Mouse (Mus musculus) left cerebral cortex, postnatal 4 days (tissue): Measurements from ENCODE around the gene Thsd7a. TPM values are rescaled to one million over a fixed set of nuclear protein-coding genes. Genes with fewer than 3 reads are reported as not detected.

Experiments used
- DNase-seq: peaks from one replicate; pipeline ENCODE4 v3.0.0-alpha.2; 2022
- intact Hi-C: fragments of 180-260 bp; cut with DNase I; formaldehyde crosslinking; loops from one replicate; pipeline ENCODE4 v1.15.1; 2025
- total RNA-seq, 2 experiments: library from RNA; stranded (reverse); gene quantifications; 2 replicates each; pipeline ENCODE4 v1.2.3; 2021

Thsd7a gene
- total RNA-seq, 2 experiments from 2014 or later: 42.6 to 46.4 TPM

DNA sequence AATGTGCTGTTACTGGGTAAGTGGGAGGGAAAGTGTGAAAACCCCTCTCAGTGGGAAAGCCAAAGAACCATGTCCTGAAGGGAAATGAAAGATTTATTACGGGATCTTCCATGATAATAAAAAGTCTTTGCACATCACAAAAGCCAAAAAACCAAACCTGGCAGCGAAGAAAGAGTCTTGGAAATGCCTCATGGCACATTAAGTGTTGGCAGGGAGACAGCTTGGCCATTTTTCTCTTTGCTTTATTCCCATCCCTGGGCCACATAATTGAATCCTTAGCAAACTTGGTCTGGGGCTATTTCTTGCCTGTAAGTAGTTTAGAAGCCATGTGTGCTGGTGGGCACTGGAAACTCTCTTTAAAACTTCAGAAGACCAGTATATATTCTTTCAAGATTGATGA is 344.8 kb downstream of the Thsd7a start:
- DNase-seq: peak; percentile 13
- intact Hi-C loops: no loop called here

DNA sequence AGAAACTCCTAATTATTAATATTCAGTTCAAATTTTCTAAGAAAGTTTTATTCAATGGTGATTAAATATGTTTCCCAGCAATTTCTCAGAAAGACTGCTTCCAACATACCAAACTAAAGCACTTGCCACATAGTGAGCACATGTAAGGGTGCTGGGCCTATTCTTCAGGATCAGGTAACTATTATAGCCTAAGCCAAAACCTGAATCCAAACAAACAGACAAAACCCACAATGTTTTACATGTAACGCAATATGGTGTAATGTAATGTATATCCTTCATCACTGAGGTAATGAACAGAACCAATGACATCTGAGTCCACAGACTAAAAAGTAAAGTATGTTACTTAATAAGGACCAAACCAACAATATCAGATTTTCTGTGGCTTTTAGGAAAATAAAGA is 346.2 kb downstream of the Thsd7a start:
- intact Hi-C loops: no loop called here
- DNase-seq: no peak

DNA sequence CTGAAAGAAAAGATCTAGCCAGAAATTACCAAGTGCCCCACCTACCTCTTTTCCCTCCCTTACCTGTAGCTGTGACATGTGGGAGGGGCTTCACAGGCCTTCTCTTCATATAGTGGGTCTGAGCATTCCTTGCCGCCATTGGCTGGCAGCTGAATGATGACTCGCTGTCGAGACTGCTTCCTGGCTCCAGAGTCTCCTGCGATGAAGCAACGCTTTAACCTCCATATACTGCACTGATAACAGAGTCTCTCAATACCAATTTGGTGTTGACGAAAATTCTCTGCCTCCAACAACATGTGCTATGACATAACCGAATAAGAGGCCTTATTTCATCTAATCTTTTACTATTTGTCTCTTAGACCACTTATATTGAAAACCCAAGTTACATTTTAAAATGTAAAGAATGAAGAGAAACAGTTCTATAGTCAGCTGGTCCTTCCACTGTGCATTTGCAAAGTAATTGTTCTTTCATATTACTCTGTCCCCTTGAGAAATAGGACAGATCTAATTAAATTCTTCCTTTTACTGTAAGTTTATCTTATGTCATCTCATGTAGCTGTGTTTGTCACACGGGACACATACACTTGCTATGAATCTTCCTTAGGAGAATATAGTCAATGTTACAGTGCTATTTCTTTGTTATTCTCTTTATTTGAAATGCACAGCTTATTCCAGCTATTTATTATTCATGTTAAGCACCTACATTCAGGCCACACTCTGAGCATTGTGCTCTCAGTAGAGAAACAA is 351.3 kb downstream of the Thsd7a start:
- intact Hi-C loops: no loop called here
- DNase-seq: no peak

DNA sequence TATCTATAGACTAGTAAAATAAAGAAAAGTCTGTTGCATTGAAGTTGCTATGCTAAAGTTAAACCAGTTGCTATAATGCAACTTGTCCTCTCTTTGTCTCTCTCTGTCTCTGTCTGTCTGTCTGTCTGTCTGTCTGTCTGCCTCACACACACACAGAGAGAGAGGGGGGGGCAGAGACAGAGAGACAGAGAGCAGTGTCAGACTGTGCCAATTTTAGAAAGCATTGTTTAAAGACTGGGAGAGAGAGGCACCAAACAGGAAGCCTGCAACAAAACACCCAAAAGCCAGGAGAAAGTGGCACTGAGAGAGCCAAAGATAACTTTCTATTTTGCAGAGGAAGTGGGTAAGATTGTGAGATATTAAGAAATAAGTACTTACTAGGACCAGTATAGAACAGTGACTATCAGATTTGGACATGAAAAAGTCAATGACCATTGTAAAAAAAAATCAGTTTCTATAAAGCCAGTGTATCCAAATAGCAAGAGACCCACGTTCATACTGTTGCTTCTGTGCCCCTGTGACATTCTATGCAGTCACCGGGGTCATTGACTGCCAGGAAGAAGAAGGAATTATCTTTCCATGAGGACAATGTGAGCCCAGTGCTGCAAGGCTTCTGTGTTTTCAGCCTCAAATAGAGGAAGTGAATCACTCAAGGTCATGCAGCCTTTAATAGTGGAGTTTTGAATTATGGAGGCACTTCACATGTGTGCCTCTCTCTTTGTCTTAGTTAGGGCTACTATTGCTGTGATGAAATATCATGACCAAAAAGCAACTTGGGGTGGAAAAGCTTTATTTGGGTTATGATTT is 355.4 kb downstream of the Thsd7a start:
- DNase-seq: no peak
- intact Hi-C loops: no loop called here

DNA sequence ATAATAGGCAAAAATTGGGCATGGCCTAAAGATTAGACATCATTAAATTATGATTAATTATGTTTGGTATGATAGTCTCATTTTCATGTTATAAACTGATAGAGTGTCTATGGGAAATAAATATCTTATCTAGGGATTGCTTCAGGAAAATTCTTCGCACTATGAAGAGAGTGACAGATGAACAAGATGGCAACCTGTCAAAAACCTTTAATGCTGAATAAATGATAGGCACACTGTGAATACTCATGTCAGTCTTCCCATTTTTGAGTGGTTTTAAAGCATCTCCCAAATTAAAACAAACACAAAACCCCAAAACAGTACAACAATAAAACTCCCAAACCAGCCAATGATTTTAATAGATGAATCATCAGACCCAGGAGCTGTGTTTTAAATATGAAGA is 362.5 kb downstream of the Thsd7a start:
- DNase-seq: no peak
- intact Hi-C loops: no loop called here

DNA sequence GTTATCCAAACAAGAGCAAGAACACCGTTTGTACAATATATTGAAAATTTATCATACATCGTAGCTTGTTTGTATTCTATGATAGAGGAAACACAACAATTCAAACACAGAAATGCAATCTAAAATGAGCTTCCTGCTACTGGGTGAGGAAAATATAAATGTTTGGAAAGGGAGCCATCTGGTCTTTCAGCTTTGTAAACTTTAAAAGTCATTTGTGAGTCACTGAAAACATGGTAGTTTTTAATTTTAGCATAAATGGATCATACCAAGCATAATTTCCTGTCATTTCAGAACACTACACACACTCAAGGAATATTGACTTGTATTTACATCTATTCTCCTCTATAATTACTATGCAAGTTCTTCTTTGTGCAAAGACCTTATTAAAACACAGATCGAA is 363.6 kb downstream of the Thsd7a start:
- intact Hi-C loops: no loop called here
- no peak for DNase-seq

DNA sequence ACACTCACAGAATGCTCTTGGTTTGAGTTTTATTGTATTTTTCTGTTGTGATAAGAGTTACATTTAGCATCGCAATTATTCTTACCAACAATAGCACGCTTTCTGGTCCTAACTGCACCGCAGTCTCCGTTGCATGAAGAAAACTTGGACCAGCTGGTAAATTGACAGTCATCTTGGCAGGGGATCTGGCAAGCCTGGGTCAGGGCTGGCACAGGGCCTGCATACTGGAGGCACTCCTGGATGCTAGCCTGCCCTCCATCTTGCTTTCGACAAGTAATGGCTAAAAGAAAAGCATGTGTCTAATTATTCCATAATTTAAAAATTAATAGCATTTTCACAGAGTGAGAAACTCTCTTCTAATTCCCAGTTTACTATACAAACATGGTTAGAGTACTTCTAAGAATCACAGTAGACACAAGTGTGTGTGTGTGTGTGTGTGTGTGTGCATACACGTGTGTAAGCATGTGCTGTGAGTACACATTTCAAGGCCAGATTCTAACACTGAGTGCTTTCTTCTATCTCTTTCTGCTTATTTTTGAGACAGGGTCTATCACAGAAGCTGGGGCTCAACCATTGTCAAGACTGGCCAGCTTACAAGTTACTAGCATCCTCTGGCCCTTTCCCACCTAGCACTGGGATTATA is 368.0 kb downstream of the Thsd7a start:
- DNase-seq: peak; percentile 96
- intact Hi-C loops: no loop called here

DNA sequence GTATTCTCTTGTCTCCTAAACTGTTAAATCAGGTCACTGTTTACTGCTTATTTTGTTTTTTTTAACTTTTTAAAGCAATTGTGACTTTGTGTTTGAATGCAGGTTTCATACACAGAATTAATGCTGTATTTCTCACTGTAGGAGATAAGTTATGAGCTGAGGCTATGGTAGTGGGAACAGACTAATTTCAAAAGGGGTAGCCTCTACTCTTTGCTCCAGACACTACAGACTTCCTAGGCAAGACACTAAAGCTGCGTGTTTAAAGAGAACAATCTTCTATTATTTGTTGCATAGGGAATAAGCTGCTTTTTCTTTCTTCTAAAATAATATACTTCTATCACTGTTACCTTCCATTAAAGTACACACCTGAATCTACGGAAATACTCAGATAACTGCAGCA is 368.5 kb downstream of the Thsd7a start:
- intact Hi-C loops: no loop called here
- no peak for DNase-seq

DNA sequence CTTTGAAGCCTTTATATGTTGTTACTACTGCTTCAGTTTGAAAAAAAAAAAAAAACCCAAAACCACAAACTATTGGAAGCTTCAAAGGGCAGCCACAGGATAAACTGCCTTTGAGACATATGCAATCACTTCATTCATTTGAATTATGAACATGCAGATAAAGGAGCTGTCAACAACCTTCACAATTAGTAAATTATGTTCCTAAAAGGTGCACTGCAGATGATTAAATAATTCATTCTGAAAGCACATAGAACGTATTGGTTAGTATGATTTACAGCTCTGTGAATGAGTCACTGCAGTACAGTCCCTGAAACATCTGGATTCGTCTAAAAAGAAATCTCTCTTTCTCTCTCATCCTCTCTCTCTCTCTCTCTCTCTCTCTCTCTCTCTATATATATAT is 390.5 kb downstream of the Thsd7a start:
- intact Hi-C loops: no loop called here
- no peak for DNase-seq

DNA sequence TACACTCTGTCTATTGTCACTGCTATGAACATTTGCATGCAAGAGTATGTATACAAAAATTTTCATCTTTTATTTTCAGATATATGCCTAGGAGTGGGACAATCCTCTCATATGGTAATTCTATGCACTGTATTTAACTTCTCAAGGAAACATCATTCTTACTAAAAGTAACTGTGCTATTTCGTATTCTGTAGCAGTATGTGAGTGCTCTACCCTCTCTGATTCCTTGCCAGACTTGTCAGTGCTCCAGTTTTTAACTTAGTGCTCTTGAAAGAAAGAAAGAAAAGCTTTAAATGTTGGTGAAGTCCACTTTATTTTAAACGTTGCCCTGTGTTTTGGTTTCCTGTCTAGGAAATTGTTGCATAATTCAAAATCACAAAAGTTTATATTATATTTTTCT is 395.6 kb downstream of the Thsd7a start:
- intact Hi-C loops: loop anchor here (5.0 kb wide), 1 partner anchor 394 kb away; the partner anchor contains the start of gene Thsd7a
- DNase-seq: no peak

DNA sequence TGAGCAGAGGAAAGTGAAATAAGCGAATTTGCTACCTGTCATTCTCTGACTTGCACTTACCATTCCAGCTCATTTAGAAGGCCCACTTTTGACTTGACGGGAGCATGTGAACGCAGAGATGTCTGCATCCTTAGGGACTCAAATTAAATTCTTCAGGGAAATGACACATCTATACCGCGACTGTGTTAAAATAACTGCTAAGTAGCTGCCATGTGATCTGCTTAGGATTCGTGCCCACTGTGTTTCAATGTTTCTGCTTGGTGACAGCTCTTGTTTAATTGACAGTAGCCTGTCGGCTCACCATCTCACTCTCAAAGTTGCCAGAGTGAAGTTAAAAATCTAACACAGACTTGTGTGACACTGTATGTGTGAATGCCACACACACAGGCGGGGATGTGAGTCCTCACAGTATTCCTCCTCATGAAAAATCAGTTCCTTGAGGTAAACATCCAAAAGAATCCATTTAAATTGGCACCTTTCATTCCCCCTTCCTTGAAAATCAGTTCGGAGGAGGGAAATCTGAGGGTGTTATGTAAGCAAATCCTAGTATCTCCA is 397.0 kb downstream of the Thsd7a start:
- no peak for DNase-seq
- intact Hi-C loops: loop anchor here (5.0 kb wide), 1 partner anchor 395 kb away; the partner anchor contains the start of gene Thsd7a

DNA sequence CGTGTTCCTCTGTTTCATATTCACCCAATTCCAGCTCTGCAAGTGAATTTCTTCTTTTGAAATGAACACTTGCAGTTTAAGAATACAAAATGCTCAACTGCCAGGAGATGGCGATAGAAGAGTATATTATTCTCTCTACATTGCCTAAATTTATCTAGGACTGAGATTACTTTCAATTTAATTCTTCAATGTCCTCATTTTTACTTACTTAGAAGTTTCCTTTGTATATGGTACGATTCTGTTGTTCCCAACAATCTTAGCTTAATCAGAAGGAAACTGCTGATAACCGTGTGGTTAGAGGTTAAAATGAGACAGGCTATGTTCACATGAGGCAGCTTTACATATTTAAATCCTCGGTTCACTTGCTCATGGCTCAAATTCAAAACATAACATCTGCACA is 398.5 kb downstream of the Thsd7a start:
- intact Hi-C loops: loop anchor here (5.0 kb wide), 1 partner anchor 397 kb away; the partner anchor contains the start of gene Thsd7a
- no peak for DNase-seq

DNA sequence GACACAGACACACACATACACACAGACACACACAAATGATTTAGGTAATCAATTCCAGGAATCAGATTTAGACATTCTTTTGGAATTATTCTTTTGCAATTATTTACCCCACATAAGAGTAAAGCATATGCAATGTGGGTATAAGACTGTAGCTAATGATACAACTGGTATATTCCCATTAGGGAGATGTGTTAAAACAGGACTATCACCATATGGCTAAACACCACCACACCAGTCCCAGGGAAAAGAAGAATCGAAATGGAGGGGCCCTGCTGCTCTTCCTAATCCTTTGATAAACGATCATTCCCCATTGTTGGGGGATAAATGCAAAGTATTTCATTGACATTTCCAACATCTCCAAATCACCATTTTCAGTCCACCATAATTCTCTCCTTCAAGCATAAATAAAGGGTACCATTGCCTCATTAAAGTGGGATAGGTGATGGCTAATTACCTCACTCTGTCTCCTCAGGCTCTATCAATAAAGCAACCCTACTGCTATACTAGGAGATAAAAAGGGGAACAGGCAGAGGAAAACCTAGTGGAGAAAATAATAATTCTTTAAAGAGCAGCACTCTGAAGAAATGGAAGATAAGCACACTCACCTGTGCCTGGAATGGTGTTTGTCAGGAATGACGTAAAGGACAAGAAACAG is 400.0 kb downstream of the Thsd7a start:
- intact Hi-C loops: loop anchor here (5.0 to 10.0 kb wide), 2 partner anchors 803 to 936 kb away; no protein-coding TSS in a partner anchor
- DNase-seq: no peak

DNA sequence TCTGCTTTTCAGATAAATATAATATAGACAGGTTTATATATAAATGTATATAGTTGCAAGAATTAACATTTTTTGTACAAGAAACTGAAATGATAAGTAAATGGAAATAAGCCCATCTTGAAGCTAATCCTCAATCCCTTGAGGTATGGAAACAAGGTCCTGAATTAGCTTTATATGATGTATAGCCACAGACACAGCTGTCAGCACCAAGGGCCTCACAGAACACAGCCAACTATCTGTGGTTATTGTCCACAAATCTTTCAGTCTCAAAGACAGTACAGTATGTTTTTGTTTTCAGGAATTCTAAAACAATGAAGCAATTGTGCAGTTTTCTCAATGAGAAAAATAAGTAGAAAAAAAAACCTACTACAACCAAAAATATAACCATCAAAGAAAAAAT is 400.5 kb downstream of the Thsd7a start:
- DNase-seq: no peak
- intact Hi-C loops: loop anchor here (5.0 to 10.0 kb wide), 2 partner anchors 804 to 936 kb away; no protein-coding TSS in a partner anchor

DNA sequence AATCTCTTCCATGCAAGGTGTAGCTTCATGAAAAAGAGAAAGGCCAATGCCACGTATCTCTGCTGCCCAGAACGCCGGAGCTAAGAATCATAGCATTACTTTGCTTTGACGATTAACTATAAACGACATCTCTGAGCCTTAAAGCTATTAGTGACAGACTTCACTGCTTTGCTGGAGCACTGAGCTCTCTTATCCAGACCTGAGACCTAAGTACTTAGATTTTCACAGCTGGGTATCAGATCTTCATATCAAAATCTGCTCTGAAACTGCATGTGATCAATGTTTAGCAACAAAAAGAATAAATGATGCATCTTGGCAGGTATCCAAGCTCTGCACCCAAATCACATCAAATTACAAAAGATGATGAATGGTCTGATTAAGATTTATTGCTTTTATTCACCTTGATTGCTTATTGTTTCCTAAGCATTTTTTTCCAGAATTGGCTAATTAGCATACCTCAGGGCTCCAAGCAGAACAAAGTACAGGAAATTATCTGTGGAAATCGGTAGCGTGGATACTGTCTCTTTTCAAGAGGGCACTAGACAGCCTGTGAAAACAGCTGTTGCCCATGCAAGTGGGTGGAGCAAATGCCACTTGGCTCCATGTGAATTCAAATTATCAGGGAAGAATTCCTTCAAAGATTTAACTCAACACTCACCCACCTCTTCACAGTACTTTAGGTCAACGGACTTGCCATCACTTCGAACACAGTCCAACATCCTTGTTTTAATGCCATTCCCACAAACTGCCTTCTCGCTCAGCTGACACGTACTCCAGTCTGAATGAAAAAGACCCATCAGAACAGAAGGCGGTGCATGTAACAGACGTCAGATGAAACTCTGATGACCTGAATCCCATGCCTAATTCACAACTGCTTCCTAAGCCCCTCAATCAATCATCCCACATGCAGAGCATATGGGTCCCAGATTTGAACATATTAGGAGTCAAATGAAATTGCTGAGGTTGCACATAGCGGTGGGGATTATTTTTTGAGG is 412.3 kb downstream of the Thsd7a start:
- intact Hi-C loops: no loop called here
- no peak for DNase-seq

DNA sequence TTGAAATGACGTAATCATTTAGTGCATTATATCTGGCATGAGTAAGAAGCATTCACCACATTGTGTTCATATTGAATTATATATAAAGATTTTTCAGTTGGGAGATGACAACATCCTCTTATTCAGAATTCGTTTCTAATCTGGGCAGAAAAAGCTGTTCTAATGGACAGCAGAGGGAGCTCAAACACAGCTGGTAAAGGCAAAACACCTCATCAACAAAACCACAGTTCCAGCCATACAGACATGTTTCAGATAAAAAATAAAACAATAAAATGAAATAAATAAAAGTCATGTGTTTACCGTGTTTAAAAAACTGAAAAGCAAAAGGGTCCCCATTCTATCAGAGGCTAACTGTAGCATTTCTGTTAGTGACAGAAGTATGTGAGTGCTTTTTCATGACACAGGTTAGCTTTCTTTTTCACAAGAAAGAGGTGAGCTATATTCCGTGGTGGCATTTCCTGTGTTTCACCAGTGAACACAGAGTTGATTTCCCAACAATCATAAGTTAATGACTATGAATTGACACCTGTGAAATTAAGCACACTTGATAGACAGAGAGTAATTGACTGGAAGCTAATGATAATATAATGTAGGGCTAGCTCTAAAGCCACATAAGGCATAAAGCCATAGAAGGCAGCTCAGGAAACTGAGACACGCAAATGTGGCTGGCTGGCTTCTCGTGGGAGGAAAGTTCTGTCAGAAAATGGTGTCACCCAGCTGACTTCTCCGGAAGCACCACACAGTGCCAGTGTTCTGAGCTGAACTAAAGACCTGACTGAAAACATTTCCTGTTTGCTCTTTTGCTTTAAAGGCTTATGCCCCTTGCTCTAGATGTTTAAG is 433.9 kb downstream of the Thsd7a start:
- intact Hi-C loops: loop anchor here (10.0 kb wide), 1 partner anchor 840 kb away; no protein-coding TSS in a partner anchor
- no peak for DNase-seq

DNA sequence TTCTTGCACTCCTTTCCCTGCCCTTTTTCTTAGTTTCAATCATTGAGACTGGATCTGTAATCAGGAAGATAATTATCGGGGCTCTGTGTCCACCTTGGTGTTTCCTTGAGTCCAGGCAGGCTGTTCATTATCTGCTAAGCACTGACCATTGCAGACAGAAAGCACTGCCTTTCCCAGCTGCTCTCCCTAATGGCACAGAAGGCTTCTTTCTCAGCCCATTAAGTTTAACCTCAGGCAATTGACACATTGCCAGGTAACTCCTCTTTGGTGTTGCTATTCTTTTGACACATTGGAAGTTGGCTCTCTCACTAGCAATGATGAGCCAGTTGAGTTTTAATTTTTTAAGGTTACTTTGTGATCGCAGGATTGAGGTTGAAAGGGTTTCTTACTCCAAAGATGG is 441.7 kb downstream of the Thsd7a start:
- peak; percentile 7 for DNase-seq
- intact Hi-C loops: no loop called here

DNA sequence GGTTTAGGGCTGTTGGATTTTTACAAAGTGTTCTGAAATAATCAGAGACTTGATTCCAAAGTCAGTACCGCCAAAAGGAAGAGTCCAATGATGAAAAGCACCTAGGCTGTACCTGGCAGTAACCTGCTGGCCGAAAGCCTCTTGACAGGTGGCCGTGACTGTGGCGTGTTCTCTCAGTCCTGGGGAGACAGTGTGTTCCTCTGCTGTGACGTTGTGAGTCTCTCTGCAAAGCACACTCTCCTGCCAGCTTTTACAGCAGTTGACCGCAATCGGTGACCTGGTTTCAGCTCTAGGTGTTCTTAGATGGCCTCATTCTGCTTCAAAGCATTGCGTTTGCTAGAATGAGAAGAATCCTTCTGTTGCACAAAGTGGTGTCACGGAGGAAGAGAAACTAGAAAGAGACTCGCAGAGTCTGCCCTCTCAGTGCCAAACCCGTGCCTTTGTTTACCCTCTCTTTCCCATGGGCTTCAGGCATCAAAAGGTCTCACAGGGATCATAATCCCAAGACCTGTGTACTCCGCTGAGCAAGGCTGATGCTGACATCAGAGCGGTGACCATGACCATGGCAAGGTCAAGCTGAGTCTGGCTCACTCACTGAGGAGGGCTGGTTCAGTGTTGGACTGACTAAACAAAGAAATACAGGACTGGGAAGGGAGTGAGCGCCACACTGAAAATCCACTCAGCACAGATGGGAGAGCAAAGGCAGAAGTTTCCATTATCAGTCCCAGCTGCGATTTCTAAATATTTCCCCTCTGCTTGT is 486.4 kb downstream of the Thsd7a start:
- intact Hi-C loops: no loop called here
- DNase-seq: no peak
